Comparison of ENCODE assay signal across 17 mouse cellular contexts in genomic region chr10:21100646-21101249, GRCm38 (mm10).
DNase-seq lines count a peak whose midpoint lies in the region; ATAC-seq and TF ChIP-seq lines count a peak whose summit lies in the region.
"Had no signal": no experiment of that assay in that cellular context is flagged by ENCODE, and none has a peak within 500 bp of the region (broad histone marks: within the 10 kb centered on the region; RNA-seq: fewer than 3 reads in every experiment).

No protein-coding gene starts in this region.

- no peak for TF ChIP-seq POLR2A in ES-Bruce4 (IDR thresholded peaks at IDR 0.05; ENCODE audit: insufficient read depth, low read length)

- H3K4me3 ChIP-seq in ES-Bruce4 (ENCODE audit: low read depth, low read length), result no peak overlapping the region
- no peak overlapping the region for H3K4me3 ChIP-seq in embryonic facial prominence, embryonic 10.5 days
- H3K4me3 ChIP-seq: embryonic facial prominence, embryonic 13.5 days; heart, embryonic 13.5 days; limb, embryonic 15.5 days; neural tube, embryonic 13.5 days had no signal

- DNase-seq in embryonic facial prominence, embryonic 10.5 days (ENCODE audit: low spot score), result no peak
- DNase-seq in thymus, postnatal 10 days (ENCODE audit: low spot score in 2 of 2), result peak; percentile 76 to 87
- no peak for DNase-seq in adrenal gland, adult (ENCODE audit: inconsistent age in 2 of 2, low spot score in 1 of 2)
- no peak for DNase-seq in gastrocnemius, postnatal 14 days
- DNase-seq in ovary, postnatal 14 days (ENCODE audit: low spot score), result no peak
- DNase-seq: adrenal gland, postnatal 10 days; cerebellum, adult 18-20 months; cerebellum, postnatal 36 days; heart, postnatal 4 days; kidney, adult 9 months; layer of hippocampus, postnatal 36 days had no signal

- peak overlapping the region; percentile 94 for H3K27ac ChIP-seq in ES-Bruce4 (ENCODE audit: insufficient read depth, low read length)
- H3K27ac ChIP-seq in embryonic facial prominence, embryonic 10.5 days (replicated peaks), result peak overlapping the region; percentile 24; the same call in 1 of the 2 replicates
- H3K27ac ChIP-seq: embryonic facial prominence, embryonic 13.5 days; heart, embryonic 13.5 days; limb, embryonic 15.5 days; neural tube, embryonic 13.5 days had no signal

- H3K9ac ChIP-seq in ES-Bruce4 (ENCODE audit: low read depth, poor library complexity, severe bottlenecking), result no peak overlapping the region; the same call in 1 of the 2 replicates
- H3K9ac ChIP-seq: embryonic facial prominence, embryonic 13.5 days; heart, embryonic 13.5 days; limb, embryonic 15.5 days; neural tube, embryonic 13.5 days had no signal

- intact Hi-C loops in gastrocnemius, postnatal 14 days (cut with DNase I; ENCODE audit: low total_unique reads), result no loop called here

- peaks cover 6% of the 10 kb centered on the region for H3K4me1 ChIP-seq in ES-Bruce4 (ENCODE audit: control insufficient read depth, insufficient read depth, low read length)
- H3K4me1 ChIP-seq in embryonic facial prominence, embryonic 10.5 days, result peaks cover 23% of the 10 kb centered on the region
- H3K4me1 ChIP-seq: heart, embryonic 13.5 days; limb, embryonic 15.5 days had no signal

- no peaks in the 10 kb centered on the region for H3K9me3 ChIP-seq in ES-Bruce4 (replicated peaks; ENCODE audit: control insufficient read depth, insufficient read depth, low read length, poor library complexity, severe bottlenecking)
- no peaks in the 10 kb centered on the region for H3K9me3 ChIP-seq in embryonic facial prominence, embryonic 10.5 days
- H3K9me3 ChIP-seq: embryonic facial prominence, embryonic 13.5 days; heart, embryonic 13.5 days; limb, embryonic 15.5 days; neural tube, embryonic 13.5 days had no signal

- H3K27me3 ChIP-seq in ES-Bruce4 (ENCODE audit: control insufficient read depth, insufficient read depth, low read length, poor library complexity, severe bottlenecking), result no peaks in the 10 kb centered on the region
- peaks cover 33% of the 10 kb centered on the region for H3K27me3 ChIP-seq in embryonic facial prominence, embryonic 10.5 days (replicated peaks; ENCODE audit: low read depth, poor library complexity, severe bottlenecking)
- H3K27me3 ChIP-seq: limb, embryonic 15.5 days had no signal

- H3K36me3 ChIP-seq in ES-Bruce4 (ENCODE audit: control insufficient read depth, insufficient read depth, low read length, poor library complexity, severe bottlenecking), result no peaks in the 10 kb centered on the region
- H3K36me3 ChIP-seq in embryonic facial prominence, embryonic 10.5 days (replicated peaks), result no peaks in the 10 kb centered on the region
- H3K36me3 ChIP-seq: embryonic facial prominence, embryonic 13.5 days; heart, embryonic 13.5 days; limb, embryonic 15.5 days; neural tube, embryonic 13.5 days had no signal

- TF ChIP-seq EP300 in ES-Bruce4 (IDR thresholded peaks at IDR 0.05; ENCODE audit: insufficient read depth, low read depth, low read length), result peak; percentile 55; the same call in 1 of the 2 replicates

- 26% methylated on average over 9 of the region's 9 CpGs for WGBS in embryonic facial prominence, embryonic 10.5 days

- TF ChIP-seq CTCF in ES-Bruce4 (IDR thresholded peaks at IDR 0.05; ENCODE audit: low read depth, low read length), result no peak

- ATAC-seq in CD4-positive, CD25-positive, alpha-beta regulatory T cell, adult 4 months, result peak; percentile 47

Comparison
In these comparisons a context has a peak if more than half of its experiments do, and no peak if none do; other contexts are left out.
1. DNase-seq: peak in thymus, postnatal 10 days (2 of 2); none in embryonic facial prominence, embryonic 10.5 days (single experiment), adrenal gland, adult (0 of 2), gastrocnemius, postnatal 14 days (single experiment) and ovary, postnatal 14 days (single experiment).